Mouse (Mus musculus) testis, adult 2 months (tissue): ENCODE results near the gene Cpd. TPM values are rescaled to one million over a fixed set of nuclear protein-coding genes. Genes with fewer than 3 reads are reported as not detected.

ENCODE experiments used
- H3K27ac ChIP-seq: fragments of 200-500 bp; 2 replicates; pipeline ENCODE4 v1.5.1; 2012; ENCODE audit warnings: low read depth, low read length; ENCODE audit not compliant: control insufficient read depth, insufficient read depth
- H3K27me3 ChIP-seq: fragments of 200-500 bp; 2 replicates; pipeline ENCODE4 v1.6.1; 2012; ENCODE audit warnings: mild to moderate bottlenecking, low read length, moderate library complexity; ENCODE audit not compliant: control insufficient read depth, insufficient read depth
- H3K36me3 ChIP-seq: fragments of 200-500 bp; 2 replicates; pipeline ENCODE4 v1.6.1; 2012; ENCODE audit warnings: mild to moderate bottlenecking, low read length; ENCODE audit not compliant: control insufficient read depth, insufficient read depth
- H3K4me1 ChIP-seq: fragments of 200-500 bp; 2 replicates; pipeline ENCODE4 v1.6.1; 2012; ENCODE audit warnings: low read length; ENCODE audit not compliant: control insufficient read depth, insufficient read depth
- H3K4me3 ChIP-seq: fragments of 200-500 bp; 2 replicates; pipeline ENCODE4 v1.5.1; 2012; ENCODE audit warnings: low read depth, mild to moderate bottlenecking, low read length, moderate library complexity, mixed read lengths; ENCODE audit not compliant: control insufficient read depth
- CTCF ChIP-seq: fragments of 200-500 bp; IDR thresholded peaks from 2 replicates; pipeline ENCODE4 v1.5.1; 2012; ENCODE audit warnings: low read depth, mild to moderate bottlenecking, inconsistent platforms, low read length, moderate library complexity; ENCODE audit not compliant: control insufficient read depth, insufficient read depth, insufficient replicate concordance
- POLR2A ChIP-seq: fragments of 200-500 bp; IDR thresholded peaks from 2 replicates; pipeline ENCODE4 v1.6.1; 2012; ENCODE audit warnings: low read depth, mild to moderate bottlenecking, inconsistent platforms, low read length, moderate library complexity; ENCODE audit not compliant: control insufficient read depth
- polyA plus RNA-seq: library from polyadenylated mRNA; depleted of rRNA; stranded (reverse); fragments of >200 nt; gene quantifications from 2 replicates; pipeline ENCODE4 v1.2.3, GENCODE M21; 2012; rRNA removed

The Cpd gene
- 9.5 and 10.4 TPM in 2 replicates for polyA plus RNA-seq

DNA sequence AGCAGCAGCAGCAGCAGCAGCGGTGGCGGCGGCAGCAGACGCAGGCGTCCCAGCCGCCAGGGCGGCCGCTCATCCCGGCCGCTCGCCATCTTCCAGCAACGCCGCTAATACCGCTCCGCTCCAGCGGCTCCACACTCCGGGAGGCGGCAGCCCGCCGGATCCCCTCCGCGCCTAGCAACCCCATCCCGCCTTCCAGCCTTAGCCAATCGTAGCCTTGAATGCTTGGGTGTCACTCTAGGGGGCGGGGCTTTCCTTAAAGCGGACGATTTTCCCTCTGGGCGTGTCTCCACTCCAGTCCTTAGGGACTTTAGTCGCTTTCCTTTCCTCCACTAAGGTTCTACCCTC, at the start of gene Cpd:
TSS of gene Cpd (minus strand) at position 141 of the 345 bp plus-strand sequence.
- no peaks in the 10 kb centered on the region for H3K27me3 ChIP-seq
- TF ChIP-seq CTCF (no peak), POLR2A (peak; percentile 85)
- peak within 1 kb of the TSS; percentile 89 for H3K27ac ChIP-seq
- no peaks in the 10 kb centered on the region for H3K36me3 ChIP-seq
- H3K4me1 ChIP-seq, result peaks cover 2% of the 10 kb centered on the region
- H3K4me3 ChIP-seq, result peak within 1 kb of the TSS; percentile 96

- Histone ChIP-seq H3K4me3 (no peak overlapping the region), H3K27me3 (no peaks in the 10 kb centered on the region), H3K36me3 (no peaks in the 10 kb centered on the region), H3K4me1 (no peaks in the 10 kb centered on the region), H3K27ac (no peak overlapping the region)
- TF ChIP-seq CTCF (no peak), POLR2A (no peak)
Observed at GRCm38 (mm10) chr11:76896360-76896759, 49.5 kb upstream of the Cpd start.

DNA sequence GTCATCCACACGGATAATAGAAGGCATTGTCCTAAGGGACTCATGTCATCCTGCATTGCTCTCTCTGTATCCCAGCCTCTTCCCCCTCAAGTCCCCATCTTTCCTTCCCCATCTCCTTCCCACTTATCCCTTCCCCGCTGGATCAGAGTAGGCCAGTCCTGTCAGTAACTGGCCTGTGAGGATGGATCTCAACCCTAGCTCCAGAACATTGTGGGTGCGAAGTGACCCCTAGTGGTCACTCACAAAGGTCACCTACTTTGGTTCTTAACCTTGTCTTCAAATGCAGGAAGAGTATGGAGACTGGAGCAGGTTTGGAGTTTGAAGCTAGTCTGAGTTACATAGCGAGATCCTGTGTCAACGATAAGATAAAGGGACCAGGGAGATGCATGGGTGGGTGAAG, 47.4 kb upstream of the Cpd start:
- Histone ChIP-seq H3K4me3 (no peak overlapping the region), H3K36me3 (no peaks in the 10 kb centered on the region), H3K27ac (no peak overlapping the region), H3K4me1 (no peaks in the 10 kb centered on the region; the same call in 1 of the 2 replicates), H3K27me3 (no peaks in the 10 kb centered on the region)
- TF ChIP-seq POLR2A (no peak), CTCF (peak; percentile 34; the same call in 1 of the 2 replicates)

DNA sequence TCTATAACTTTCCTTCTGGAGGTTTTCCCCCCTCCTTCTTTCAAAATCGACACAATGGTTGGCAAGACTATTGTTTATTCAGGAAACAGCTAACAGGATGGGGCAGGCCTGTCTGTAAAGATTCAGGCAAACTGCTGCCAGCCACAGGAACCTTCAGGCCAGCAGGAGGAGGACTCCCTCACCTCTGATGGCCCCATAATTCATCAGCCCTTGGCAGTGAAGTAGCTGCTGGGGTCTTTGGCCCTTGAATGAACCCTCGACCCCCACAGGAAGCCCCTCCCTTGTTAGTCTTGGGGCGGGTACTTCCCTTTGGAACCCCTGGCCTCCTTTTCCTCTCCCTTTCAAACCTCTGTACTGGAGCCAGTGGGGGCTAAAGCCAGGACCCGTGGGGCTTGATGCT, 46.8 kb upstream of the Cpd start:
- no peaks in the 10 kb centered on the region for H3K27me3 ChIP-seq
- H3K4me1 ChIP-seq, result no peaks in the 10 kb centered on the region; the same call in 1 of the 2 replicates
- no peaks in the 10 kb centered on the region for H3K36me3 ChIP-seq
- no peak for TF ChIP-seq POLR2A
- TF ChIP-seq CTCF, result no peak
- no peak overlapping the region for H3K27ac ChIP-seq
- no peak overlapping the region for H3K4me3 ChIP-seq

DNA sequence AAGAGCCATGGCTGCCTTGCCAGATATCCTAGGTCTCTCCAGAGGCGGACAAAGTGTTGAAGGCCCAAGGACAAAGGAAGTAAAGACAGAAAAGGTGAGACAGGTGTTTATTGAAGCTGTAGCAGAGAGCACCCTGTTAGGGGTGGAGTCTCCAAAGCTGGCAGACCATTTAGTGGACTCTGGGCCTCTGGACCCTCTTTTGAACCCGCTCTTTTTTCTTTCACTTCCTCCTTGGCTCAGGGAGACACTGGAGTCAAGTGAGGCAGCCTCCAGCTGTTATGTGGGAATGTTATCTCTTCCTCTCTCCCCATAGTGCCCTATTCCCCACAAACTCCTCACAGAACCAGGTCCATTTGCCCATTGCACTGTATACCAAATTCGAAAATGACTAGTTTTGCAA, 46.2 kb upstream of the Cpd start:
- Histone ChIP-seq H3K36me3 (no peaks in the 10 kb centered on the region), H3K27me3 (no peaks in the 10 kb centered on the region), H3K4me3 (no peak overlapping the region), H3K27ac (no peak overlapping the region), H3K4me1 (no peaks in the 10 kb centered on the region; the same call in 1 of the 2 replicates)
- TF ChIP-seq POLR2A, result no peak
- TF ChIP-seq CTCF, result no peak

DNA sequence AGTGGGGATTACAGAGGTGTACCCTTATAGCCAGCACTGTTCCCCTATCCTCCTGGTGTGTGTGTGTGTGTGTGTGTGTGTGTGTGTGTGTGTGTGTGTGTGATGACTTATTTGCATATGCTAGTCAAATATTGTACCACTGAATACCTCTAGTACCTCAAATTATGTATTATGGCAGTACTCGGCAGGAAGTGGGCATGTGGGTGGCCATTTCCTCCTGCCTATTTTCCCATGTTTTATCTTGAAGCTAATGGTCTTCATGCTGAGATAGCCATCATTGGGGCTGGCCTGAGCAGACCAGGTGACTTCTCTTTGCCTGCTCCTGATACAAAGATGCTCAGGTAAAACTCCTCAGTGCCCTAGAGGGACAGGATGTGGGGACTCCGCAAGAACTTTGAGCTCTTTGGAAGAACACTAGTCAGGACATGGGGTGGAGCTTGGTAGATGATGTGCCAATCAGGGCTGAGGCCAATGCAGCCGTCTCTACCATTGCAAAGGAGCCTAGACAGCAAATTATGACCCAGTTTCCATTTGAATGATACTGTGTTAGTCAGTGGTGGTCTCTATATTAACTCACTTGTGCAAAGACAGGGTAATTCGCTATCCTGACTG, 45.0 kb upstream of the Cpd start:
- TF ChIP-seq CTCF (no peak), POLR2A (no peak)
- Histone ChIP-seq H3K4me1 (no peaks in the 10 kb centered on the region; the same call in 1 of the 2 replicates), H3K36me3 (no peaks in the 10 kb centered on the region), H3K27ac (no peak overlapping the region), H3K4me3 (no peak overlapping the region), H3K27me3 (no peaks in the 10 kb centered on the region)

DNA sequence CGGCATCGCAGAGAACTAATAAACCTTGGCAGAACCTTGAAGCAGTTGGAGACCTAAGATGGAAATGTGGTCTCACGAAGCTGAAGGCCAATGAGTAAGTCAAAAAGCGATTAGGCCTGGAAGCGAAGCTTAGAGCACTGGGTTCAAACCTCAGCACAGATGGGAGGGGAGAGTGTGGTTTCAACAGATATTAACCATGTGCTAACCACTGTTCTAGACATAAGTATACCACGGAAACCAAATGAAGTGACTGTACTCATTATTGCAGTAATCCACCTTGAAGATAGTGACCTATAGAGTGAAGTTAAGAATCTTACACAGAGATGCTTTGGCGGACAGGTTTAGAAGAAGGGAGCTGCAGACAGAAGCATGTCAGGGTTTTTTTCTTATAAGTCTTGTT, 44.4 kb upstream of the Cpd start:
- Histone ChIP-seq H3K27me3 (no peaks in the 10 kb centered on the region), H3K36me3 (no peaks in the 10 kb centered on the region), H3K27ac (no peak overlapping the region), H3K4me3 (no peak overlapping the region), H3K4me1 (no peaks in the 10 kb centered on the region; the same call in 1 of the 2 replicates)
- no peak for TF ChIP-seq POLR2A
- TF ChIP-seq CTCF, result no peak
